Mouse (Mus musculus): Measurements from ENCODE around the gene Fgd3.

The Fgd3 gene

GRCm38 (mm10) chr13:49341831-49342722, 22.0 kb upstream of the Fgd3 start:
- no peak for DNase-seq (ENCODE audit: low spot score in 2 of 2)

- peak; percentile 90 to 96 for DNase-seq (ENCODE audit: low spot score in 2 of 2)
These were observed 21.1 kb upstream of the Fgd3 start, which contains the start of gene Bicd2 for GRCm38 (mm10) chr13:49341012-49341830. Gene Bicd2, plus strand, starts transcription at chr13:49341585.

- DNase-seq (ENCODE audit: low spot score in 2 of 2): peak; percentile 42 to 61
These were observed 18.9 kb upstream of the Fgd3 start for GRCm38 (mm10) chr13:49338893-49339546.

- DNase-seq (ENCODE audit: low spot score in 2 of 2): no peak
These were observed 15.2 kb upstream of the Fgd3 start for GRCm38 (mm10) chr13:49335077-49335982.

- DNase-seq (ENCODE audit: low spot score in 2 of 2): no peak
These were observed 13.1 kb upstream of the Fgd3 start for GRCm38 (mm10) chr13:49333250-49333649.

- no peak for DNase-seq (ENCODE audit: low spot score in 2 of 2)
These were observed 8.0 kb upstream of the Fgd3 start for GRCm38 (mm10) chr13:49328101-49328500.

- peak; percentile 48 to 50 for DNase-seq (ENCODE audit: low spot score in 2 of 2)
These were observed 6.4 kb upstream of the Fgd3 start for GRCm38 (mm10) chr13:49326246-49327206.

- DNase-seq (ENCODE audit: low spot score in 2 of 2): no peak
These were observed 4.8 kb upstream of the Fgd3 start for GRCm38 (mm10) chr13:49324871-49325270.

GRCm38 (mm10) chr13:49322739-49323138, 2.6 kb upstream of the Fgd3 start:
- no peak for DNase-seq (ENCODE audit: low spot score in 2 of 2)

- DNase-seq (ENCODE audit: low spot score in 2 of 2): no peak
These were observed 2.1 kb upstream of the Fgd3 start for GRCm38 (mm10) chr13:49322169-49322568.

GRCm38 (mm10) chr13:49321452-49321851, 1.3 kb upstream of the Fgd3 start:
- no peak for DNase-seq (ENCODE audit: low spot score in 2 of 2)

GRCm38 (mm10) chr13:49320514-49320913, 403 bp upstream of the Fgd3 start:
- no peak for DNase-seq (ENCODE audit: low spot score in 2 of 2)

GRCm38 (mm10) chr13:49317914-49318313, 2.2 kb downstream of the Fgd3 start:
- DNase-seq (ENCODE audit: low spot score in 2 of 2): no peak

- no peak for DNase-seq (ENCODE audit: low spot score in 2 of 2)
These were observed 2.6 kb downstream of the Fgd3 start for GRCm38 (mm10) chr13:49317508-49317907.

GRCm38 (mm10) chr13:49316386-49317162, 3.5 kb downstream of the Fgd3 start:
- no peak for DNase-seq (ENCODE audit: low spot score in 2 of 2)

GRCm38 (mm10) chr13:49311642-49312041, 8.5 kb downstream of the Fgd3 start:
- no peak for DNase-seq (ENCODE audit: low spot score in 2 of 2)

GRCm38 (mm10) chr13:49309501-49309900, 10.6 kb downstream of the Fgd3 start:
- no peak for DNase-seq (ENCODE audit: low spot score in 2 of 2)

GRCm38 (mm10) chr13:49308861-49309403, 11.2 kb downstream of the Fgd3 start:
- DNase-seq (ENCODE audit: low spot score in 2 of 2): no peak

GRCm38 (mm10) chr13:49308206-49308605, 11.9 kb downstream of the Fgd3 start:
- no peak for DNase-seq (ENCODE audit: low spot score in 2 of 2)

Data from urinary bladder, postnatal 36 days (tissue).